Mouse (Mus musculus) liver, embryonic 14.5 days (tissue): ENCODE measurements around the gene Ctnnd2.

Experiments used
- CTCF ChIP-seq: IDR thresholded peaks from 2 replicates; pipeline ENCODE4 v1.5.1; 2016; ENCODE audit warnings: antibody characterized with exemption, low read depth, control low read depth
- EP300 ChIP-seq: IDR thresholded peaks from 2 replicates; pipeline ENCODE4 v1.6.1; 2016; ENCODE audit warnings: antibody characterized with exemption, low read depth

- no peak for TF ChIP-seq EP300
- TF ChIP-seq CTCF = no peak
Measured at GRCm38 (mm10) chr15:30423146-30423545, 250.8 kb downstream of the Ctnnd2 start.
